33 mouse cellular contexts compared by ENCODE assay signal in the genomic region with DNA sequence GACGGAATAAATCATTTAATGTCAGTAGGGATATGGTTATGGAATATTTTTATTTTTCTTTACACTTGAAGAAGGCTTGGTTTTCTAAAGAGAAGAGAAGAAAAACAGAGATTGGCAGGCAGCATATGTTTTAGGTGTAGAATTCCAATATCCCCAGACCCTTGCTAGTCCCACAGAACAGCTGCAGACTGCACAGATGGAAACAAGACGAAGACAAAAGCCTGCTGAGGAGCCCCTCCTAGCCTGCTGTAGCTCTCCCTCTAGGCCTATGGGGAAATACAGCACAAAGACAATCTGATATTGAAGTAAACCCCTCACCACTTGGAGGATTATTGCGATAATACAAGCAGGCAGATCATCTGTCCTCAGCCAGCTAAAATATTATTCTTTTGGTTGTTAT. TPM values are rescaled to one million over a fixed set of nuclear protein-coding genes. Genes with fewer than 3 reads are reported as not detected.
DNase-seq lines count a peak whose midpoint lies in the region; ATAC-seq and TF ChIP-seq lines count a peak whose summit lies in the region.
"Had no signal": no experiment of that assay in that cellular context is flagged by ENCODE, and none has a peak within 500 bp of the region (broad histone marks: within the 10 kb centered on the region; RNA-seq: fewer than 3 reads in every experiment).

No protein-coding gene starts in this region.

- H3K4me2 ChIP-seq in forebrain, embryonic 14.5 days (ENCODE audit: low read length), result no peak overlapping the region
- no peak overlapping the region for H3K4me2 ChIP-seq in limb, embryonic 12.5 days
- H3K4me2 ChIP-seq in hindbrain, embryonic 14.5 days (replicated peaks), result no peak overlapping the region
- H3K4me2 ChIP-seq in stomach, embryonic 16.5 days (ENCODE audit: low read depth, low read length), result no peak overlapping the region
- H3K4me2 ChIP-seq in intestine, postnatal 0 days (replicated peaks; ENCODE audit: low read depth), result no peak overlapping the region
- H3K4me2 ChIP-seq: forebrain, embryonic 15.5 days; liver, embryonic 13.5 days; midbrain, embryonic 15.5 days; neural tube, embryonic 13.5 days had no signal

- 0 out of 2 replicates have a peak overlapping the region, but pooled peaks have one; percentile 40 for H3K27ac ChIP-seq in forebrain, embryonic 10.5 days
- no peak overlapping the region for H3K27ac ChIP-seq in forebrain, embryonic 14.5 days (ENCODE audit: low read depth, low read length)
- H3K27ac ChIP-seq in limb, embryonic 12.5 days, result 0 out of 2 replicates have a peak overlapping the region, but pooled peaks have one; percentile 2
- H3K27ac ChIP-seq in limb, embryonic 10.5 days, result no peak overlapping the region
- no peak overlapping the region for H3K27ac ChIP-seq in hindbrain, embryonic 14.5 days
- 0 out of 2 replicates have a peak overlapping the region, but pooled peaks have one; percentile 63 for H3K27ac ChIP-seq in stomach, embryonic 16.5 days (ENCODE audit: low read length)
- no peak overlapping the region for H3K27ac ChIP-seq in intestine, postnatal 0 days (ENCODE audit: low read depth, low read length)
- H3K27ac ChIP-seq: forebrain, embryonic 15.5 days; liver, embryonic 13.5 days; macrophage; midbrain, embryonic 15.5 days; neural tube, embryonic 13.5 days had no signal

- no peaks in the 10 kb centered on the region for H3K9me3 ChIP-seq in forebrain, embryonic 10.5 days
- H3K9me3 ChIP-seq in forebrain, embryonic 14.5 days (replicated peaks; ENCODE audit: control insufficient read depth, low read length), result no peaks in the 10 kb centered on the region
- H3K9me3 ChIP-seq in limb, embryonic 12.5 days, result no peaks in the 10 kb centered on the region
- H3K9me3 ChIP-seq in limb, embryonic 10.5 days (replicated peaks), result no peaks in the 10 kb centered on the region
- H3K9me3 ChIP-seq in hindbrain, embryonic 14.5 days (ENCODE audit: control insufficient read depth, low read length), result no peaks in the 10 kb centered on the region
- H3K9me3 ChIP-seq in stomach, embryonic 16.5 days (replicated peaks; ENCODE audit: control insufficient read depth, low read length), result no peaks in the 10 kb centered on the region
- no peaks in the 10 kb centered on the region for H3K9me3 ChIP-seq in intestine, postnatal 0 days (ENCODE audit: control insufficient read depth)
- H3K9me3 ChIP-seq: forebrain, embryonic 15.5 days; G1E; liver, embryonic 13.5 days; midbrain, embryonic 15.5 days; neural tube, embryonic 13.5 days had no signal

- ATAC-seq in forebrain, embryonic 14.5 days, result no peak
- ATAC-seq in limb, embryonic 12.5 days (ENCODE audit: insufficient number of reproducible peaks, insufficient read depth, low FRiP score, low TSS enrichment, low read depth), result peak; percentile 31; the same call in 1 of the 2 replicates
- no peak for ATAC-seq in hindbrain, embryonic 14.5 days (ENCODE audit: low FRiP score)
- ATAC-seq in stomach, embryonic 16.5 days (ENCODE audit: insufficient read depth, low FRiP score), result no peak
- no peak for ATAC-seq in intestine, postnatal 0 days
- ATAC-seq: intestine, embryonic 16.5 days; midbrain, embryonic 15.5 days had no signal

- DNase-seq in forebrain, embryonic 10.5 days (ENCODE audit: extremely low spot score, low spot score), result peak; percentile 6
- DNase-seq in forebrain, embryonic 14.5 days (ENCODE audit: low spot score), result no peak
- no peak for DNase-seq in limb, embryonic 10.5 days (ENCODE audit: low spot score)
- DNase-seq in hindbrain, embryonic 14.5 days (ENCODE audit: low spot score), result peak; percentile 28
- no peak for DNase-seq in gastrocnemius, postnatal 10 days
- DNase-seq: adrenal gland, adult 8-10 months; cerebellum, adult 11 months; cerebellum, adult 9-11 months; embryo, embryonic 11 days; heart, postnatal 14 days; kidney, postnatal 14 days; layer of hippocampus, adult 9-11 months; liver, embryonic 13.5 days; lung, adult 2 months; lung, postnatal 10 days had no signal

- TF ChIP-seq CTCF in intestine, postnatal 0 days (IDR thresholded peaks at IDR 0.05; ENCODE audit: low read depth), result no peak

- no peak overlapping the region for H3K4me3 ChIP-seq in forebrain, embryonic 10.5 days
- no peak overlapping the region for H3K4me3 ChIP-seq in forebrain, embryonic 14.5 days (ENCODE audit: low read depth, low read length)
- H3K4me3 ChIP-seq in limb, embryonic 12.5 days (replicated peaks), result no peak overlapping the region
- H3K4me3 ChIP-seq in limb, embryonic 10.5 days, result no peak overlapping the region
- no peak overlapping the region for H3K4me3 ChIP-seq in hindbrain, embryonic 14.5 days (replicated peaks; ENCODE audit: low read length)
- H3K4me3 ChIP-seq in stomach, embryonic 16.5 days (replicated peaks; ENCODE audit: low read length), result no peak overlapping the region
- H3K4me3 ChIP-seq in intestine, postnatal 0 days (ENCODE audit: low read depth, low read length), result no peak overlapping the region
- H3K4me3 ChIP-seq: forebrain, embryonic 15.5 days; liver, embryonic 13.5 days; midbrain, embryonic 15.5 days; neural tube, embryonic 13.5 days had no signal

- H3K36me3 ChIP-seq in forebrain, embryonic 10.5 days (replicated peaks), result no peaks in the 10 kb centered on the region
- H3K36me3 ChIP-seq in forebrain, embryonic 14.5 days (ENCODE audit: control insufficient read depth, insufficient read depth, low read length), result no peaks in the 10 kb centered on the region
- H3K36me3 ChIP-seq in limb, embryonic 12.5 days, result no peaks in the 10 kb centered on the region
- no peaks in the 10 kb centered on the region for H3K36me3 ChIP-seq in limb, embryonic 10.5 days
- H3K36me3 ChIP-seq in hindbrain, embryonic 14.5 days (replicated peaks; ENCODE audit: control insufficient read depth, insufficient read depth), result no peaks in the 10 kb centered on the region
- H3K36me3 ChIP-seq in stomach, embryonic 16.5 days (ENCODE audit: control insufficient read depth, insufficient read depth, low read length), result no peaks in the 10 kb centered on the region
- no peaks in the 10 kb centered on the region for H3K36me3 ChIP-seq in intestine, postnatal 0 days (ENCODE audit: control insufficient read depth, insufficient read depth)
- H3K36me3 ChIP-seq: forebrain, embryonic 15.5 days; G1E; liver, embryonic 13.5 days; midbrain, embryonic 15.5 days; neural tube, embryonic 13.5 days had no signal

- no peak overlapping the region for H3K9ac ChIP-seq in forebrain, embryonic 14.5 days (ENCODE audit: low read length)
- no peak overlapping the region for H3K9ac ChIP-seq in limb, embryonic 12.5 days (replicated peaks)
- no peak overlapping the region for H3K9ac ChIP-seq in hindbrain, embryonic 14.5 days
- H3K9ac ChIP-seq in stomach, embryonic 16.5 days (ENCODE audit: low read length), result no peak overlapping the region
- no peak overlapping the region for H3K9ac ChIP-seq in intestine, postnatal 0 days (ENCODE audit: low read depth, low read length)
- H3K9ac ChIP-seq: forebrain, embryonic 15.5 days; liver, embryonic 13.5 days; midbrain, embryonic 15.5 days; neural tube, embryonic 13.5 days had no signal

- peaks cover 13% of the 10 kb centered on the region for H3K4me1 ChIP-seq in forebrain, embryonic 10.5 days
- no peaks in the 10 kb centered on the region for H3K4me1 ChIP-seq in forebrain, embryonic 14.5 days (ENCODE audit: control insufficient read depth, insufficient read depth, low read length)
- H3K4me1 ChIP-seq in limb, embryonic 12.5 days (replicated peaks), result no peaks in the 10 kb centered on the region
- H3K4me1 ChIP-seq in limb, embryonic 10.5 days, result no peaks in the 10 kb centered on the region
- no peaks in the 10 kb centered on the region for H3K4me1 ChIP-seq in hindbrain, embryonic 14.5 days (replicated peaks; ENCODE audit: control insufficient read depth, insufficient read depth, low read length)
- H3K4me1 ChIP-seq in stomach, embryonic 16.5 days (ENCODE audit: control insufficient read depth, insufficient read depth, low read length), result peaks cover 6% of the 10 kb centered on the region; the same call in 1 of the 2 replicates
- no peaks in the 10 kb centered on the region for H3K4me1 ChIP-seq in intestine, postnatal 0 days (replicated peaks; ENCODE audit: control insufficient read depth, insufficient read depth, low read length)
- H3K4me1 ChIP-seq: forebrain, embryonic 15.5 days; liver, embryonic 13.5 days; midbrain, embryonic 15.5 days had no signal

- no peaks in the 10 kb centered on the region for H3K27me3 ChIP-seq in forebrain, embryonic 10.5 days (ENCODE audit: poor library complexity, severe bottlenecking)
- H3K27me3 ChIP-seq in forebrain, embryonic 14.5 days (replicated peaks; ENCODE audit: control insufficient read depth, insufficient read depth, low read length), result no peaks in the 10 kb centered on the region
- H3K27me3 ChIP-seq in limb, embryonic 12.5 days, result no peaks in the 10 kb centered on the region
- H3K27me3 ChIP-seq in limb, embryonic 10.5 days (ENCODE audit: low read depth, poor library complexity, severe bottlenecking), result no peaks in the 10 kb centered on the region
- H3K27me3 ChIP-seq in hindbrain, embryonic 14.5 days (ENCODE audit: control insufficient read depth, insufficient read depth, low read length), result no peaks in the 10 kb centered on the region
- no peaks in the 10 kb centered on the region for H3K27me3 ChIP-seq in stomach, embryonic 16.5 days (ENCODE audit: control insufficient read depth, insufficient read depth, low read length)
- H3K27me3 ChIP-seq in intestine, postnatal 0 days (replicated peaks; ENCODE audit: control insufficient read depth, insufficient read depth, low read length), result no peaks in the 10 kb centered on the region
- H3K27me3 ChIP-seq: forebrain, embryonic 15.5 days; liver, embryonic 13.5 days; midbrain, embryonic 15.5 days; neural tube, embryonic 13.5 days had no signal

- 80% methylated on average over 3 of the region's 3 CpGs for WGBS in forebrain, embryonic 10.5 days
- 71% methylated on average over 3 of the region's 3 CpGs for WGBS in forebrain, embryonic 14.5 days
- WGBS in limb, embryonic 12.5 days, result 76% methylated on average over 3 of the region's 3 CpGs
- WGBS in limb, embryonic 10.5 days, result 83% methylated on average over 3 of the region's 3 CpGs
- 57% methylated on average over 3 of the region's 3 CpGs for WGBS in hindbrain, embryonic 14.5 days
- WGBS in stomach, embryonic 16.5 days, result 70% methylated on average over 3 of the region's 3 CpGs
- WGBS in intestine, postnatal 0 days, result 76% methylated on average over 3 of the region's 3 CpGs

RNA-seq across cellular contexts. Expression of a gene that starts 27.4 kb away (rescaled TPM):
- polyA plus RNA-seq in forebrain, embryonic 10.5 days (2016; fragmentation: Nextera tagmentation; extraction: Ambion mirVana), result not detected in 2 replicates
- polyA plus RNA-seq in forebrain, embryonic 14.5 days (2014; fragmentation: Nextera tagmentation; extraction: Ambion mirVana), result not detected in 2 replicates
- polyA plus RNA-seq in limb, embryonic 12.5 days (2016; fragmentation: Nextera tagmentation; extraction: Ambion mirVana), result not detected in 2 replicates
- polyA plus RNA-seq in limb, embryonic 10.5 days (2016; fragmentation: Nextera tagmentation; extraction: Ambion mirVana), result not detected in 2 replicates
- not detected in 2 replicates for polyA plus RNA-seq in hindbrain, embryonic 14.5 days (2014; fragmentation: Nextera tagmentation; extraction: Ambion mirVana)
- polyA plus RNA-seq in stomach, embryonic 16.5 days (2015; fragmentation: Nextera tagmentation; extraction: Ambion mirVana), result not detected in 2 replicates
- polyA plus RNA-seq in intestine, postnatal 0 days (2015; fragmentation: Nextera tagmentation; extraction: Ambion mirVana), result not detected in 2 replicates
- not detected for total RNA-seq in gastrocnemius, postnatal 10 days (2021)
- total RNA-seq: adrenal gland, adult 8-10 months; adrenal gland, postnatal 4 days; G1E; gastrocnemius, adult 8-10 months; heart, adult 8-10 months; heart, postnatal 14 days; left cerebral cortex, postnatal 10 days; megakaryocyte-erythroid progenitor cell, adult 5-6 weeks had no signal
- polyA plus RNA-seq: forebrain, embryonic 15.5 days; G1E; gonadal fat pad, adult 2 months; heart, embryonic 14.5 days; intestine, embryonic 16.5 days; kidney, embryonic 14.5 days; limb, embryonic 11.5 days; liver, embryonic 13.5 days; lung, adult 2 months; macrophage; midbrain, embryonic 15.5 days; neural tube, embryonic 13.5 days had no signal

RNA-seq across cellular contexts. Expression of a gene that starts 42.5 kb away (rescaled TPM):
- polyA plus RNA-seq in forebrain, embryonic 10.5 days (2016; fragmentation: Nextera tagmentation; extraction: Ambion mirVana), result 75.5 and 82.0 TPM in 2 replicates
- polyA plus RNA-seq in forebrain, embryonic 14.5 days (2014; fragmentation: Nextera tagmentation; extraction: Ambion mirVana), result 37.3 and 38.8 TPM in 2 replicates
- 61.6 and 63.4 TPM in 2 replicates for polyA plus RNA-seq in limb, embryonic 12.5 days (2016; fragmentation: Nextera tagmentation; extraction: Ambion mirVana)
- 65.3 and 68.0 TPM in 2 replicates for polyA plus RNA-seq in limb, embryonic 10.5 days (2016; fragmentation: Nextera tagmentation; extraction: Ambion mirVana)
- 30.5 and 34.9 TPM in 2 replicates for polyA plus RNA-seq in hindbrain, embryonic 14.5 days (2014; fragmentation: Nextera tagmentation; extraction: Ambion mirVana)
- 76.3 and 77.5 TPM in 2 replicates for polyA plus RNA-seq in stomach, embryonic 16.5 days (2015; fragmentation: Nextera tagmentation; extraction: Ambion mirVana)
- polyA plus RNA-seq in intestine, postnatal 0 days (2015; fragmentation: Nextera tagmentation; extraction: Ambion mirVana), result 44.1 and 45.5 TPM in 2 replicates
- 10 to 100 TPM; 26.3 to 28.8 TPM for total RNA-seq in gastrocnemius, postnatal 10 days (2021)

Comparison
In these comparisons a context has a peak if more than half of its experiments do, and no peak if none do; other contexts are left out.
1. DNase-seq: peak in forebrain, embryonic 10.5 days (single experiment) and hindbrain, embryonic 14.5 days (single experiment); none in forebrain, embryonic 14.5 days (single experiment), limb, embryonic 10.5 days (single experiment) and gastrocnemius, postnatal 10 days (single experiment).
2. H3K27ac ChIP-seq: peak in forebrain, embryonic 10.5 days (single experiment), limb, embryonic 12.5 days (single experiment) and stomach, embryonic 16.5 days (single experiment); none in forebrain, embryonic 14.5 days (single experiment), limb, embryonic 10.5 days (single experiment), hindbrain, embryonic 14.5 days (single experiment) and intestine, postnatal 0 days (single experiment).